Mouse (Mus musculus) MEL (cell line): Measurements from ENCODE around the gene Ubox5.

Experiments
- CTCF ChIP-seq, 3 experiments: IDR thresholded peaks in 2 of 3; conservative IDR thresholded peaks in 1 of 3; 2 replicates each; pipeline ENCODE4 v1.5.1; 2011 to 2012; ENCODE audit warnings: low read length in 3 of 3, low read depth in 2 of 3, mild to moderate bottlenecking in 2 of 3, improper control_type of control experiment in 1 of 3, inconsistent platforms in 1 of 3, mixed read lengths in 1 of 3, moderate library complexity in 1 of 3; ENCODE audit not compliant: control insufficient read depth in 1 of 3, insufficient read depth in 1 of 3, poor library complexity in 1 of 3, severe bottlenecking in 1 of 3
- EP300 ChIP-seq, 2 experiments: IDR thresholded peaks; 2 replicates each; pipeline ENCODE4 v1.6.1; 2011; ENCODE audit warnings: improper control_type of control experiment in 2 of 2, low read length in 2 of 2, low read depth in 1 of 2, mild to moderate bottlenecking in 1 of 2
- HCFC1 ChIP-seq: IDR thresholded peaks from 2 replicates; pipeline ENCODE4 v1.6.1; 2012; ENCODE audit warnings: low read depth, mild to moderate bottlenecking, inconsistent platforms, low read length, improper control_type of control experiment, moderate library complexity
- JUND ChIP-seq: IDR thresholded peaks from 2 replicates; pipeline ENCODE4 v1.6.1; 2011; ENCODE audit warnings: low read depth, mild to moderate bottlenecking, improper control_type of control experiment, low read length
- KAT2A ChIP-seq: conservative IDR thresholded peaks from 2 replicates; pipeline ENCODE4 v1.6.1; 2012; ENCODE audit warnings: low read depth, low read length, improper control_type of control experiment, inconsistent platforms
- MYC ChIP-seq: IDR thresholded peaks from 2 replicates; pipeline ENCODE4 v1.6.1; 2011; ENCODE audit warnings: low read depth, mild to moderate bottlenecking, low read length, improper control_type of control experiment, moderate library complexity

- TF ChIP-seq CTCF (IDR thresholded peaks at IDR 0.05 in 2 of 3, conservative IDR thresholded peaks at IDR 0.05 in 1 of 3; ENCODE audit: control insufficient read depth in 1 of 3, insufficient read depth in 1 of 3, low read depth in 2 of 3, low read length in 3 of 3, poor library complexity in 1 of 3, severe bottlenecking in 1 of 3) (no peak), KAT2A (no peak), JUND (no peak), MYC (no peak), EP300 (IDR thresholded peaks at IDR 0.05; ENCODE audit: low read depth in 1 of 2, low read length in 2 of 2) (no peak), HCFC1 (no peak)
These were observed 27.6 kb downstream of the Ubox5 start for GRCm38 (mm10) chr2:130602195-130602594.
